Mouse (Mus musculus) kidney, adult 18-20 months (tissue): Measurements from ENCODE around the gene Hist1h1t.
A peak's percentile ranks its signal among the peaks of the same experiment; 100 is the strongest.
"Not testable (repeated sequence)": the region's sequence is repeated elsewhere in the genome, so short reads cannot be mapped to it uniquely, and the experiment has no call there.

Experiments used
- DNase-seq: peaks from one replicate; pipeline ENCODE4 v3.0.0; 2021

Gene Hist1h1t

DNA sequence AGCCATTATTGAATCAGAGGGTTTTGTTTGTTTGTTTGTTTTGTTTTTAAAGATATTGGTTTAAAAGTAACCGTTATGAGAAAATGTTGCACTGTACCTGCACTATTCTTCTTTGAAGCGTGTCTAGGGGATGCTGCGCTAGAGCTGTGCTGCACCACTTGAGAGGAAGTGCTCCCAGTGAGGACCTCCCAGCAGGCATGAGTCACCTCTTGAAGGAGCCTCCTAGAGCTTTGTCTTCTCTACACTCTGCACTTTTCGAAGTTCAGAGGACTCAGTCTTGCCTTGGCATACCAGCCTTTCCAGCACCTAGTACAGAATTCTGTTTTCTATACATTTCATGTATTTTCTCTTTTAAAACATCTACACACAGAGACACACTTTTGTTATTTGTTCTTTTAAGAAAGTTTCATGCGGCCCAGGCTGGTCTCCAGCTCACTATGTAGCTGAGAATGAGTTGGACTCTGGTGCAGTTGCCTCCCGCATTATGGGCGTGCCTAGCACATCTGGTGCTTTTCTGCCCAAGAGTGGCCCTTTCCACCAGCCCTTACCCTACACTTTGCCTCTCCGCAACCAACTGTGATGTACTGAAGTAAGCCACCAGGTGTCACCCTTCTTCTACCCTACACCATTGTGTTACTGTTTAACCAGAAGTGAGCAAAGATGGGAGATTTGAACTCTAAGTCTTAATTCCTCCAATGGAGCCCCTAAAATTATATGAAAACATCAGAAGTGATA, 5.3 kb downstream of the Hist1h1t start:
- peak; percentile 79 for DNase-seq

- no peak for DNase-seq
Measured at GRCm38 (mm10) chr13:23702220-23702619, 6.6 kb downstream of the Hist1h1t start.

DNA sequence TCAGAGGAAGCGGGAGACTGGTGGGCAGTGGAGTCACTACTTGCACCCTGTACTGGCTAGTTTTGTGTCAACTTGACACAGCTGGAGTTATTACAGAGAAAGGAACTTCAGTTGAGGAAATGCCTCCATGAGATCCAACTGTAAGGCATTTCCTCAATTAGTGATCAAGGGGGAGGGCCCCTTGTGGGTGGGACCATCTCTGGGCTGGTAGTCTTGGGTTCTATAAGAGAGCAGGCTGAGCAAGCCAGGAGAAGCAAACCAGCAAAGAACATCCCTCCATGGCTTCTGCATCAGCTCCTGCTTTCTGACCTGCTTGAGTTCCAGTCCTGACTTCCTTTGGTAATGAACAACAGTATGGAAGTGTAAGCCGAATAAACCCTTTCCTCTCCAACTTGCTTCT, 7.2 kb downstream of the Hist1h1t start:
- not testable (repeated sequence) for DNase-seq

- no peak for DNase-seq
Measured at GRCm38 (mm10) chr13:23705751-23706356, 10.2 kb downstream of the Hist1h1t start.

DNA sequence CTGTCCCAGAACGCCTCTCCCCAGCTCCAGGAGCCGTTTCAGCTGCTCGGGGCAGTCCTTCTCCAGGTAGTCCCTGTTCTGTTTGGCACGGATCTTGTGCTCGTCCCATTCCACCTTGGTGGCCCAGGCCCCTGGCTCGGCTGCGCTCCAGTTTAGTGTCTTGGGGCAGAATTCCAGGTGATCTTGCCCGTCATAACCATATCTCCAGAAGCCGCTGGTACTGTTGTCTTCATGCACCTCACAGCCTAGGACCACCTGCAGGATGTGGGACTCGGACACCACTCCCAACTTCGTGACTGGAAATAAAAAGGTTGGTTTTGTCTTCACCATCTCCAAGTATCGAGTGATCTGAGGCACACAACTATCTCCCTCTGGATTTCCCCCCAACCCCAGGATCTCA, 11.2 kb downstream of the Hist1h1t start:
- DNase-seq, result no peak

DNA sequence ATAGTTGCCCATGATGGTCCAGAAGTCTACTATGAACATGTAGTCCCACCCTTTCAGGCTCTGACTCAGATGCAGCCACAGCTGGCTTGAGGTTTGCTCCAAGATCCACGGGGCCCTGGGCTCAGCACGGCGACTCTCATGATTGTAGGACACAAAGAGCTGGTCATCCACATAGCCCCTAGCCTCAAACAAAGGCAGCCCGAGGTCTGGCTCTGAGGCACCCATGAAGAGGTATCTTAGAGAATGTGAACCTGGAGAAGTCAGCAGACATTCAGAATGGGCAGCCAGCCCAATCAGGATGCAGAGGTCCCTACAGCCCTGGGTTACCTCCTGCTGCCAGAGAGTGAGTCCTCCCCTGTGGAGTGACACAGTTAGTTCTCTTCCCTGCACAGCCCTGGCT, 12.4 kb downstream of the Hist1h1t start:
- no peak for DNase-seq

- DNase-seq, result no peak
Measured at GRCm38 (mm10) chr13:23708654-23709053, 13.0 kb downstream of the Hist1h1t start.

DNA sequence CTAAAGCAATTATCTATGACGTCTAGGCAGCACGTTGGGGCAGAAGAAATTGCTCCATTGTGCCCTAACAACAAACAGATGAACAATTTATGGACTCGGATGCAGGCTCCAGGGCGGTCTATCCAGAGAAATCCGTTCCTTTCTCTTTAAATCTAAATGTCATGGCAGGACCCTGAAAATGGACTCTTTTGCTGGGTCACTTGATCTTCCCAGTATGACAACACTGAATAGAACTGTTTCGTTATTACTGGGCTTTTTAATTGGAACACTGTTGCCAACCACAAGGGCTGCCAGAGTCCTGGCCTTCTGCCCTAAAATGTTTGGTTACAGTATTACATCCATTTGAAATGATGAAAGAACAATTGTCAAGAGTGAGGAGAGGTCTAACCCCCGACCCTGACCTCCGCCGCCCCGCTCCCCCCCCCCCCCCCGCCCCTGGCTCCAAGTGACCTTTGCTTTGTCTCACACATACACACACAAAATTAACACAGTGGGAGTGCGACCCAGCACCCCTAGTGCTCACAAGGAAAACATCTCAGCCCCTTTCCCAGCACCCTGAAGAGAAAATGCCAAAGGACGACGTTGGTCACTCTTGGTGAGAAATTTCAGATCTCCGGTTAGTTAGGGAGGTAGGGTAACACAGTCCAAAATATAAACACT, 14.2 kb downstream of the Hist1h1t start:
- peak; percentile 41 for DNase-seq

- peak; percentile 65 for DNase-seq
Measured at GRCm38 (mm10) chr13:23710374-23711089, 14.9 kb downstream of the Hist1h1t start, which contains the start of gene Hfe. TSS of gene Hfe (minus strand) at chr13:23710854.

DNA sequence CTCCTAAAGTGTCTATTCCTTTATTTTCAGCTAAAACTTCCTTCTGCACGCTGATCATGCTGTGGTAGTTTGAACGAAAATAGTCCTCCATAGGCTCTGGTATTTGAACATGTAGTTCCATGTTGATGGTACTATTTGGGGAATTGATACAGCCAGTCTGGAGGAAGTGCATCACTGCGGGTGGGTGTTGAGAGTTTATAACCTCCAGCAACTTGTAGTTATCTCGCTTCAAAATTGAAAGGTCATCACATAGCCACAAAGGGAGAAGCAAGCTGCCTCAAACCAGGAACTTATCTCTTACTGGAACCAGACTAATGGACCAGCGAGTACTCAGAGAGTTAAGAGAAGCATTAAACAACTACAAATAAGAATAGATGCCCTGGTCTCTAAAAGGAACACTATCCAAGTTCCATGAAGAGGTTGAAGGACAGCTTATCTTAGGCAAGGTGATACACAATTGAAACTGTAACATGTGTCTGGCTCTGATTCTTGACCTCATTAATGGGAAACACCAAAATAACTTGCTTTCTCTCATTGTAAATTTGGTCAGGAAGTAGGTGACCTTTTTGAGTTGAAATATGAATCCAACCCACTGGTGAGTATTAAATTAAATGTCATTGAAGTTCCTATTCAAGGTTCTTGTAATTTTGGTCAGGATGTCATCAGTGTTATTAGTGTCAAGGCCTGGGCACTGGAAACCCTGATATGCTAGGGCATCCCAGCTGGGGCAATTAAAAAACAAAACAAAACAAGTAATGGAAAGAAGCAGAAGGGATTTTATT, 20.8 kb downstream of the Hist1h1t start:
- no peak for DNase-seq

GRCm38 (mm10) chr13:23717176-23717575, 21.6 kb downstream of the Hist1h1t start:
- no peak for DNase-seq

DNA sequence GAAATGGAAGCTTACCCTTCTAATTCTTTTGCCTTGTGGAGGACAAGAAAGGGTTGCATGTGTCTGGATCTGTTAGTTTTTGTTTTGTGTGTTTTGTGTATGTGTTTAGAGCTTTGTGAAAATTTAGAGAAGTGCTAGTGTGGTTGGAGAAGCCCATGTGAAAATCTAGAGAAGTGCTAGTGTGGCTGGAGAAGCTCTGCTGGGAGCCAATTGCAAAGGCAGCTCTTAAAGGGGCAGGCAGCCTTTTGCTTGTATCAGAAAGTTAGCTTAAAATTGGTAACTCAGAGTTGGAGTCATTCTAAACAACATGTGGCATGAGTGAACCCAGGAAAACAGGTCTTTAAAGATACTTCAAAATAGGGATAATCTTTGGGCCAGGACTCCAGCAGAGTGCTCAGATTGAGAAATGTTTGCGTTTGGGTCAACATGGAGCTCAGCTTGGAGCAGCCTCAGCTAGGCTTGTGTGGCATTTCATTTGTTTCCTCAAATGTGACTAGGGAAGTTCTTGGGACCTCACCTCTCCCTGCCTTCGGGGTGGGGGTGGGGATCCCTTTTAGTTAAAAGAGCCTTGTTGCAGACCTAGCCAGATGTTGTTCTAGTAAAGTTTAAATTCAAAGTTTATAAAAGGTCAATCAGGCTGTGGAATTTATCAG, 22.1 kb downstream of the Hist1h1t start:
- DNase-seq, result not testable (repeated sequence)

- DNase-seq, result no peak
Measured at GRCm38 (mm10) chr13:23724239-23724638, 28.6 kb downstream of the Hist1h1t start.

- DNase-seq, result no peak
Measured at GRCm38 (mm10) chr13:23725213-23725612, 29.6 kb downstream of the Hist1h1t start.

DNA sequence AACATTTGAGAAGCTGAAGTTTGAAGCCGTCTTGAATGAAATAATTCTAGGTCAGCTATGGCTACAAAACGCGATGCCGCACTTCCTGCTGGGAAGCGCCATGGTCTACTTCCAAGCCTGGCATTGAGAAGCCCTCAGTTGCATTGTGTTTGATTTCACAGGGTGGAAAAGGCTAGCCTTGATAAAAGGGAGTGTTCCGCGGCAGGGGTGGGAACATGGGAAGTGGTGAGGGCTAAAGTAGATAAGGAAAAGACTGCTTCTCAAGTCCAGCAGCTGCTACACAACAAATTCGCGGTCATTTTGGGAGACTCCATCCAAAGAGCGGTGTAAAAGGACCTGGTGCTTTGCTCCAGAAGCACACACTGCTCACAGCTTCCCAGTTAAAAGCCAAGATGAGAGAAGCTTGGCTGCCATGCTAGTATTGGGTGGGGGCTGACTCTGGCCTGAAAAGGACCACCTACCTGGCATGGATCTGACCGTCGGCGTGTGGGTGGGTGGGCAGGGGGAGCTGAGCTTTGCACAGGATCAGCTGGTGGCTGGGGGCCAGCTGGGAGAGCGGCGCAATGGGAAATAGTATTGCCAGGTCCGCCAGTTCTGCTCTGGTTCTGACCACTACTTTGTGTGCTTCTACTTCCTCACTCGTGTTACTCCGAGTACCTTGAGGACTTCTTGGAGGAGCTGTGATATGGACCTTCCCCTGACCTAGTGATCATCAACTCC, 33.0 kb downstream of the Hist1h1t start:
- DNase-seq, result no peak

GRCm38 (mm10) chr13:23729192-23729525, 33.5 kb downstream of the Hist1h1t start:
- DNase-seq, result no peak

DNA sequence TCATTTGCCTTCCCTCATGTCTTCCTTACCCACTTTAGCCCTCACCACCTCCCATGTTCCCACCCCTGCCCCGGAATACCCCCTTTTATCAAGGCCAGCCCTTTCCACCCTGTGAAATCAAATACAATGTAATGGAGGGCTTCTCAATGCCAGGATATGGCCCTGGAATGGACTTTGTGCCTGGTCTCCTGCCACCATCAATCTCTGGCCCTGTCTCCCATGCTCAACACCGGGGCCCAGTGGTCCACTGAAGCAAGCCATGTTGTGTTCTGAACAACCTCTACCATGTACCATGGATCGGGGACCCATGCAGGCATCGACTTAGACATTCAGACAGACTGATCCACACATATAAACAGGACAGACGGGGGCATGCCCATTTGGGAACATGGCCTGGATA, 34.1 kb downstream of the Hist1h1t start:
- no peak for DNase-seq

DNA sequence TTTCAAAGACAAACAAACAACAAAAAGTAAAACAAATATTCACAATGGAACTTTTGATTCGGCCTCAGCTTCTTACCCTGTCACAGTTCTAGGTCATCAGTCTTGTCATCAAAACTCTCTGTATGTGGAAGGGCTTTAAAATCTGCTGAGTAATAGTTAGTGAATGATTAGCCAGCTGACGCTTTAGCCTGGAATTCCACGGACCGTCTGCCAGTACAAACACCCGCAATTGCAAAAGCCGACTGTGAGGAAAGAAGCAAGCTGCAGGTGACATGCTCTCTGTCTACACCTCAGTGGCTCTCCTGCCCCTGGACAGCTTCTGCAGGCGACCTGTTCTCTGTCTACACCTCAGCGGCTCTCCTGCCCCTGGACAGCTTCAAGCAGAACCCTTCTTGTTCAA, 34.9 kb downstream of the Hist1h1t start:
- peak; percentile 59 for DNase-seq

DNA sequence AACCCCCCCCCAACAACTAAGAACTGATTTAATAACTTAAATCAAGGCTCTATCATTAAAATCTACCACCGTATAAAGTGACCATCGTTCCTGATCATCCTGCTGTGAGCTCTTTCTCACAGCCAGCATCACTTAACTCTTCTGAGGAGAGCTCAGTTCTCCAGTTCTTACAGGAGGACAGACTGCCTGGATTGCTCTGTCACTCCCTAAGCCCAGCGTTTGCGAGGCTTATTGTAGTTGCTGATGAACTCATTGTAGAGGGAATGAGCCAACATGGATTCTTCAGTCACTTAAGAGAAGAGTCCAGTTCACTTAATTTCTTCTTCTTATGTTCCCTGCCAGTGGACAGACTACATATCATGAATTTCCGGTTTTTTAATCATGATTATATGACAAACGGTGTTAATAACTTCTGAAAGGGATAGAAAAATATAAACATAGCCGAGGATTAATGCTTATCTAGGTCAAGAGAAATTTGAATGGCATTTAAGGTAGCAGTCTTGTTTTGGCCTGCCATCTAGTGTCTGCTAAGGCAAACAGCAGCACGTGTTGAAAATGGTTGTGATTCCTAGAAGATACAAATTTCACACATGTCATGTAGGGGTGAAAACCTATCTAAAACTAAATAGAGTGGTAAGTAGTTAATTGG, 36.7 kb downstream of the Hist1h1t start:
- DNase-seq, result no peak

DNA sequence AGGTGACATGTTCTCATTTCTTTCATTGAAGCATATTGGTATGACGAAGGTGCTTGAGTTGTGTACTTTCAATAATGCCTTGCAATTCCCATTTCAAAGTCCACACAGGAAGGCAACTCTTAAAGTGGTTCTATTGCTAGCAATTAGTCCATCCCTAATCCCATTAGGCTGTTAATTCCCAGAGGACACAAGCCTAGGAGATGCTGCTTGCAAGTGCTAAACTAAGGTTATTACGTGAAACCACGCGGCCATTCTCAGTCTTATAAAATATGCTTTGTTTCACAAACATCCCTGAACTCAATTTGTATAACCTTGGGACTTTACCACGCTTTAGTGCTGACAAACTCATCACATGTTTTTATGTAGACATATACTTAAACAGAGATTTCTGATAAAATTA, 41.5 kb downstream of the Hist1h1t start:
- no peak for DNase-seq

DNA sequence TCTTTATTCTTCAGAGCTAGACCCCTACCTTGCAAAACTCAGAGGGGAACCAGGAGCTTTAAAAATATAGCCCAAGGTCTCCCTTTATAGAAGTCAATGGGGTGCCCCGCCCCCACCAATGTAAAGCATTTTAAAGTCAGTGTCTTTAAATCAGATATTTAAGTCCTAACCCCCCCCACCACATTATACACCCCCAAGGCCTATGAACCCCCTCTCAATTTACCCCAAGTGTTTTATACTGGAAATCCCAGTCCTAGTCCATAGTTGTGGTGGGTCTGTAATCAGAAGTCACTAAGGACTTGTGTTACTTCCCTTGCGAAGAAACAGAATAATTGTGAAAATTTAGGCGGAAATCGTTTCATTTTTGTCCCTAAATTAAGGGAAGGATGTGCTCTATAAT, 42.4 kb downstream of the Hist1h1t start:
- DNase-seq, result no peak
